Mouse (Mus musculus) G1E (cell line): ENCODE results near the gene Lin7c.

Experiments
- CTCF ChIP-seq: IDR thresholded peaks from 2 replicates; pipeline ENCODE4 v1.5.1; 2012; ENCODE audit warnings: low read depth, low read length, inconsistent platforms, mixed read lengths
- GATA1 ChIP-seq: IDR thresholded peaks from 2 replicates; pipeline ENCODE4 v1.6.1; 2012; ENCODE audit warnings: borderline replicate concordance, low read length, inconsistent platforms, mixed read lengths

DNA sequence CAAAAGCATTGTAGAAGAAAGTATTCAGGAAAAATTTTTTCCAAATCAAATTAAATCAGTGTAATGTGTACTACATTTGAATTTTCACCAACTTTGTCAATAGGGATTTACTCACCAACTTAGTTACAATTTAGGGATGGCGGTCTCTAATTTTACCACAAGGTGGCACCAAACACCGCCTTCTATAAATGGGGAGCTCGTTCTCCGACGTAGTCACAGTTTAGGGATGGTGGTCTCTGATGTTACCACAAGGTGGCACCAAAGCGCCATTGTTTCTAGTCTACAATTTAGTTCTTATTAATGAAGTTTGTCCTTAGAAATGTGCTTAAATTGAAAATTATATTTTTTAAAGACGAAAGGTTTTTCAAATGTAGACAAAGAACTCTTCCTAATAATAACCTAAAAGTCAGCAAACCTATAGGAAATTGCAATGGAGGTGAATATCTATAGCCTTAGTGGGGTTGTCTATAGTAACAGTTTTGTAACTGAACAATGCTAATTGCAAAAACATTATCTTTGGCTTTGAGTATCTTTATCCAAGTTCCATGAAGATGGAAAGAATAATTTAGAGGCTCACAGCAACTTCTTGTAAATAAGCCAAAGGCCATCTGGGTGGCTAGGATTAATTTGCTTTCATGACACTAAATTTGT is 13.6 kb downstream of the Lin7c start:
- TF ChIP-seq CTCF, result peak; percentile 83
- TF ChIP-seq GATA1, result no peak
